16 mouse cellular contexts compared by ENCODE assay signal in the genomic region with DNA sequence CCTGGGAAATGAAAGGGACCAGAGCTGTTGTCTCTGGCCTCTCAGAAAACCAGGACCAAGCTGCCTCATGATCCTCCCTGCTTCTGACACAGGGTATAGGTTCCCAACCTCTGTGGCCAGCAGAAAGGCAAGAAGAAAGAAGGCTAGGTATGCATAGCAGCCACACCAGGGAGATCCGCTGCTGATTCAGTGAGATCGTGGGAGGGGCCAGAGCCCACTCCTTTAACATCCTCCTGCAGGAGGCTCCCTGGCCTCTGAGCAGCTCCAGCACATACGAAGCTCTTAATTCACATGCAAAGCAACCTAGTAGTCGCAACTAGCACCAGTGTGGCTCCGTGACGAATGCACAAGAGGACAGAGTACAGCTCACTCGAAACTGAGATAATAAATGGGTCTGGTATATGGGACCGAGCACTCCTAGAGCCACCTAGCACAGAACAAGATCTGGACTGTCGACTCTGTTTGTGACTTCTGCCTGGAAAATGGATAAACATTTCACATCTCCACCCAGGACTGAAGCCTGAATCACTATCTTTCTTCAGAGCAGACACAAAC.
DNase-seq lines count a peak whose midpoint lies in the region; ATAC-seq lines count a peak whose summit lies in the region.
"Had no signal": no experiment of that assay in that cellular context is flagged by ENCODE, and none has a peak within 500 bp of the region (broad histone marks: within the 10 kb centered on the region; RNA-seq: fewer than 3 reads in every experiment).

No protein-coding gene starts in this region.

- no peaks in the 10 kb centered on the region for H3K27me3 ChIP-seq in neural tube, embryonic 11.5 days (ENCODE audit: control insufficient read depth, insufficient read depth, low read length)
- H3K27me3 ChIP-seq in hindbrain, embryonic 15.5 days: no peaks in the 10 kb centered on the region
- H3K27me3 ChIP-seq in neural tube, embryonic 13.5 days: no peaks in the 10 kb centered on the region
- H3K27me3 ChIP-seq: CH12.LX; liver, embryonic 15.5 days had no signal

- H3K9ac ChIP-seq in neural tube, embryonic 11.5 days (ENCODE audit: low read length): no peak overlapping the region
- no peak overlapping the region for H3K9ac ChIP-seq in hindbrain, embryonic 15.5 days
- H3K9ac ChIP-seq in neural tube, embryonic 13.5 days: peak overlapping the region; percentile 41
- H3K9ac ChIP-seq: heart, embryonic 13.5 days; liver, embryonic 15.5 days had no signal

- H3K4me3 ChIP-seq in neural tube, embryonic 11.5 days (ENCODE audit: low read depth, low read length): no peak overlapping the region
- no peak overlapping the region for H3K4me3 ChIP-seq in hindbrain, embryonic 15.5 days
- no peak overlapping the region for H3K4me3 ChIP-seq in neural tube, embryonic 13.5 days
- H3K4me3 ChIP-seq: heart, embryonic 13.5 days; limb, embryonic 10.5 days; liver, embryonic 15.5 days had no signal

- no peaks in the 10 kb centered on the region for H3K9me3 ChIP-seq in neural tube, embryonic 11.5 days (ENCODE audit: control insufficient read depth, low read length)
- no peaks in the 10 kb centered on the region for H3K9me3 ChIP-seq in hindbrain, embryonic 15.5 days
- H3K9me3 ChIP-seq in neural tube, embryonic 13.5 days: no peaks in the 10 kb centered on the region
- H3K9me3 ChIP-seq: heart, embryonic 13.5 days; limb, embryonic 10.5 days; liver, embryonic 15.5 days had no signal

- DNase-seq in embryo, embryonic 10 days (ENCODE audit: low spot score): peak; percentile 17
- no peak for DNase-seq in embryo, embryonic 9.5 days (ENCODE audit: extremely low spot score)
- DNase-seq in neural tube, embryonic 11.5 days (ENCODE audit: low spot score): peak; percentile 31
- DNase-seq in neural tube, embryonic 10.5 days (ENCODE audit: extremely low spot score, low spot score): no peak
- DNase-seq in layer of hippocampus, postnatal 36 days: no peak
- DNase-seq in urinary bladder, adult 18-20 months (ENCODE audit: low spot score in 2 of 2): no peak
- DNase-seq: adrenal gland, postnatal 10 days; cerebellum, adult 9-11 months; gastrocnemius, postnatal 36 days; lung, postnatal 36 days had no signal

- 33% methylated on average over 9 of the region's 9 CpGs for WGBS in neural tube, embryonic 11.5 days
- WGBS in hindbrain, embryonic 15.5 days: 21% methylated on average over 9 of the region's 9 CpGs
- 17% methylated on average over 9 of the region's 9 CpGs for WGBS in neural tube, embryonic 13.5 days

- H3K27ac ChIP-seq in neural tube, embryonic 11.5 days (ENCODE audit: low read depth, low read length): no peak overlapping the region
- H3K27ac ChIP-seq in hindbrain, embryonic 15.5 days (replicated peaks): no peak overlapping the region
- H3K27ac ChIP-seq in neural tube, embryonic 13.5 days (replicated peaks): peak overlapping the region; percentile 15; the same call in 1 of the 2 replicates
- H3K27ac ChIP-seq: heart, embryonic 13.5 days; limb, embryonic 10.5 days; liver, embryonic 15.5 days had no signal

- peaks cover 11% of the 10 kb centered on the region; the same call in 1 of the 2 replicates for H3K4me1 ChIP-seq in neural tube, embryonic 11.5 days (ENCODE audit: control insufficient read depth, insufficient read depth, low read length)
- H3K4me1 ChIP-seq in hindbrain, embryonic 15.5 days (replicated peaks): peaks cover 38% of the 10 kb centered on the region
- H3K4me1 ChIP-seq in neural tube, embryonic 13.5 days (replicated peaks): peaks cover 43% of the 10 kb centered on the region

- H3K4me2 ChIP-seq in neural tube, embryonic 11.5 days (ENCODE audit: low read depth): no peak overlapping the region
- H3K4me2 ChIP-seq in hindbrain, embryonic 15.5 days: no peak overlapping the region
- 0 out of 2 replicates have a peak overlapping the region, but pooled peaks have one; percentile 6 for H3K4me2 ChIP-seq in neural tube, embryonic 13.5 days
- H3K4me2 ChIP-seq: heart, embryonic 13.5 days; liver, embryonic 15.5 days had no signal

- peak; percentile 62; the same call in 1 of the 2 replicates for ATAC-seq in neural tube, embryonic 11.5 days (ENCODE audit: insufficient read depth, low FRiP score, low TSS enrichment)
- ATAC-seq in hindbrain, embryonic 15.5 days (ENCODE audit: low FRiP score, low read depth): peak; percentile 23; the same call in 1 of the 2 replicates
- ATAC-seq in neural tube, embryonic 13.5 days (ENCODE audit: low read depth): peak; percentile 58; the same call in 1 of the 2 replicates

- H3K36me3 ChIP-seq in neural tube, embryonic 11.5 days (ENCODE audit: control insufficient read depth, insufficient read depth, low read length): no peaks in the 10 kb centered on the region
- H3K36me3 ChIP-seq in hindbrain, embryonic 15.5 days: no peaks in the 10 kb centered on the region
- H3K36me3 ChIP-seq in neural tube, embryonic 13.5 days: no peaks in the 10 kb centered on the region
- H3K36me3 ChIP-seq: heart, embryonic 13.5 days; limb, embryonic 10.5 days; liver, embryonic 15.5 days had no signal

Comparison
In these comparisons a context has a peak if more than half of its experiments do, and no peak if none do; other contexts are left out.
1. DNase-seq: peak in embryo, embryonic 10 days (single experiment) and neural tube, embryonic 11.5 days (single experiment); none in embryo, embryonic 9.5 days (single experiment), neural tube, embryonic 10.5 days (single experiment), layer of hippocampus, postnatal 36 days (0 of 2) and urinary bladder, adult 18-20 months (0 of 2).
2. Peak in every context shown above with its lines, with median percentiles within 50 percentile points of each other: ATAC-seq.